In genomic region chr4:154837170-154837569, GRCm38 (mm10) we compare ENCODE assay signal across 8 mouse cellular contexts. TPM values are rescaled to one million over a fixed set of nuclear protein-coding genes. Genes with fewer than 3 reads are reported as not detected.
DNase-seq lines count a peak whose midpoint lies in the region; ATAC-seq and TF ChIP-seq lines count a peak whose summit lies in the region.

TSS of gene Ttc34 (plus strand) at chr4:154837459.

- no peak for DNase-seq in cerebellum, adult 11-12 months
- peak; percentile 26 for DNase-seq in MEL (ENCODE audit: low read depth, low spot score)
- peak; percentile 56 to 73 for DNase-seq in cerebellum, postnatal 14 days
- DNase-seq in heart, postnatal 14 days: peak; percentile 66 to 77
- DNase-seq in layer of hippocampus, postnatal 36 days: peak; percentile 39 to 50

- no peak within 1 kb of the TSS for H3K27ac ChIP-seq in MEL (ENCODE audit: control insufficient read depth, low read depth, low read length)
- H3K27ac ChIP-seq in stomach, embryonic 15.5 days: no peak within 1 kb of the TSS

- no peaks in the 10 kb centered on the region for H3K27me3 ChIP-seq in MEL (ENCODE audit: control insufficient read depth in 1 of 2, insufficient read depth in 2 of 2, low read length in 2 of 2)
- no peaks in the 10 kb centered on the region for H3K27me3 ChIP-seq in stomach, embryonic 15.5 days (replicated peaks)

- no peaks in the 10 kb centered on the region for H3K79me2 ChIP-seq in MEL (ENCODE audit: control insufficient read depth, insufficient read depth, low read length, poor library complexity)

- TF ChIP-seq POLR2A in MEL (IDR thresholded peaks at IDR 0.05; ENCODE audit: control insufficient read depth in 1 of 2, insufficient read depth in 1 of 2, low read depth in 1 of 2, low read length in 2 of 2, poor library complexity in 1 of 2): no peak

- no peaks in the 10 kb centered on the region for H3K36me3 ChIP-seq in MEL (ENCODE audit: control insufficient read depth in 1 of 2, insufficient read depth in 2 of 2, low read length in 2 of 2)
- no peaks in the 10 kb centered on the region for H3K36me3 ChIP-seq in stomach, embryonic 15.5 days

- TF ChIP-seq CTCF in MEL (IDR thresholded peaks at IDR 0.05 in 2 of 3, conservative IDR thresholded peaks at IDR 0.05 in 1 of 3; ENCODE audit: control insufficient read depth in 1 of 3, insufficient read depth in 1 of 3, low read depth in 2 of 3, low read length in 3 of 3, poor library complexity in 1 of 3, severe bottlenecking in 1 of 3): peak; percentile 67 to 82 (median 80)

- H3K4me1 ChIP-seq in MEL (ENCODE audit: control insufficient read depth in 1 of 2, insufficient read depth in 2 of 2, low read length in 2 of 2): no peaks in the 10 kb centered on the region
- H3K4me1 ChIP-seq in stomach, embryonic 15.5 days: no peaks in the 10 kb centered on the region

- H3K9me3 ChIP-seq in MEL (replicated peaks; ENCODE audit: insufficient read depth, low read length): no peaks in the 10 kb centered on the region
- H3K9me3 ChIP-seq in stomach, embryonic 15.5 days: no peaks in the 10 kb centered on the region

- H3K4me2 ChIP-seq in stomach, embryonic 15.5 days: no peak within 1 kb of the TSS

- intact Hi-C loops in heart, postnatal 14 days (cut with DNase I): no loop called here

- TF ChIP-seq EP300 in MEL (IDR thresholded peaks at IDR 0.05; ENCODE audit: low read depth in 1 of 2, low read length in 2 of 2): no peak

- peak; percentile 17; the same call in 1 of the 2 replicates for TF ChIP-seq RAD21 in MEL (IDR thresholded peaks at IDR 0.05; ENCODE audit: low read depth, low read length)

- no peak within 1 kb of the TSS for H3K9ac ChIP-seq in MEL (ENCODE audit: control insufficient read depth, low read depth, low read length, poor library complexity, severe bottlenecking)
- H3K9ac ChIP-seq in stomach, embryonic 15.5 days: no peak within 1 kb of the TSS

- ATAC-seq in cerebellum, adult (ENCODE audit: insufficient number of reproducible peaks, low FRiP score, low TSS enrichment): 0 out of 2 replicates have a peak, but pooled peaks have one; percentile 45
- ATAC-seq in megakaryocyte-erythroid progenitor cell, adult 5-6 weeks (replicated peaks; ENCODE audit: low FRiP score, low TSS enrichment, poor library complexity, severe bottlenecking): peak; percentile 90
- peak; percentile 45; the same call in 1 of the 2 replicates for ATAC-seq in stomach, embryonic 15.5 days (ENCODE audit: insufficient read depth, low FRiP score, low read depth)

- H3K4me3 ChIP-seq in MEL (ENCODE audit: control insufficient read depth in 1 of 2, insufficient read depth in 1 of 2, low read depth in 2 of 2, low read length in 2 of 2): no peak within 1 kb of the TSS
- H3K4me3 ChIP-seq in stomach, embryonic 15.5 days (replicated peaks): no peak within 1 kb of the TSS

- WGBS in stomach, embryonic 15.5 days: 48% methylated on average over 2 of the region's 2 CpGs

TF ChIP-seq in MEL, 35 proteins besides CTCF, POLR2A, EP300 and RAD21:
- TF ChIP-seq MXI1 (IDR thresholded peaks at IDR 0.05; ENCODE audit: low read depth, low read length) (no peak), SMC3 (IDR thresholded peaks at IDR 0.05; ENCODE audit: low read depth, low read length) (peak; percentile 53)

RNA-seq across cellular contexts. Expression of gene Ttc34, which starts in this region (rescaled TPM):
- total RNA-seq in MEL (2012; rRNA removed): not detected in 2 replicates
- not detected for polyA plus RNA-seq in MEL (2012; ENCODE audit: insufficient read depth in 1 of 2, insufficient read length in 2 of 2, low read depth in 1 of 2, low replicate concordance in 2 of 2, missing spikeins in 1 of 2)
- total RNA-seq in heart, postnatal 14 days (2021): under 1 TPM; 0.10 to 0.17 TPM
- 1 to 10 TPM; 2.1 to 2.7 TPM for total RNA-seq in layer of hippocampus, postnatal 36 days (2021)
- not detected in 2 replicates for total RNA-seq in megakaryocyte-erythroid progenitor cell, adult 5-6 weeks (2014; fragmentation: Nextera tagmentation)
- not detected in 2 replicates for total RNA-seq in megakaryocyte-erythroid progenitor cell, adult 5-6 weeks (2017)
- 0.08 and 0.17 TPM in 2 replicates for polyA plus RNA-seq in stomach, embryonic 15.5 days (2015; fragmentation: Nextera tagmentation; extraction: Ambion mirVana)

Comparison
In these comparisons a context has a peak if more than half of its experiments do, and no peak if none do; other contexts are left out.
1. Peak in DNase-seq in MEL; RNA of the gene not detected or under 1 TPM.
2. Peak in DNase-seq in heart, postnatal 14 days; RNA of the gene not detected or under 1 TPM.
3. Peak in ATAC-seq in megakaryocyte-erythroid progenitor cell, adult 5-6 weeks; RNA of the gene not detected or under 1 TPM.
4. Peak in ATAC-seq in stomach, embryonic 15.5 days; RNA of the gene not detected or under 1 TPM.